Mouse (Mus musculus) ovary, postnatal 14 days (tissue): Measurements from ENCODE around the gene Gm11084.
A peak's percentile ranks its signal among the peaks of the same experiment; 100 is the strongest.
"Not testable (repeated sequence)": the region's sequence is repeated elsewhere in the genome, so short reads cannot be mapped to it uniquely, and the experiment has no call there.

Experiments
- DNase-seq: peaks from one replicate; pipeline ENCODE4 v3.0.0; 2022; ENCODE audit warnings: low spot score

Gm11084 gene

DNA sequence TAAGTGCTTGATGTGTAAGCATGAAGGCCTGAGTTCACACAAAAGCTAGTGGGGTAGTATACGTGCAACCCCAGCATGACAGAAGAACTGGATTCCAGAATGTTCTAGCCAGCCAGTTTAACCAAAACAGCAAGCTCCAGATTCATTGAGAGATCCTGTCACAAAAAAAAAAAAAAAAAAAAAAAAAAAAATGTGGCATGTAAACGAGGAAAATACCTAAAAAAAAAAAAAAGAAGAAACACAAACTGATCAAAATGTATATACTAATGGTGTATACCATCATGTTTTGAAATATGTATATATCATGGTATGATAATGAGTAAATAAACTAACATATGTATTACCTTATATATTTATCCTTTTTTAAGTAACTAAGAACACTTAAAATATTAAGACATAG, 7.6 kb upstream of the Gm11084 start:
- no peak for DNase-seq

DNA sequence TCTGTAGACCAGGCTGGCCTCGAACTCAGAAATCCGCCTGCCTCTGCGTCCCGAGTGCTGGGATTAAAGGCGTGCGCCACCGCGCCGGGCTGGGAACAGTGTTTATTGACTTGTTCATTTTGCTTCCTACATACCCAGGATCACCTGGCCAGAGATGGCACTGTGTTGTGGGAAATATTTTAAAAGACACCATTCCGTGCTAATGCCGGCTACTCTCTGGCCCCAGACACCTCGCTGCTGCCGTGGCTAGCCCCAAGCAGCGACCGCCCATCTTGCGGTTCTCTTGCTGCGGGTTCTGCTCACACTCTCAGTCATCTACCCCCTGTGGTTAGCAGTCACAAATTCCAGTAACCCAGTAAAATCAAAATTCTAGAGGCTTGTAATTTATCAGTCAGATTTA, 6.0 kb upstream of the Gm11084 start:
- DNase-seq = no peak

DNA sequence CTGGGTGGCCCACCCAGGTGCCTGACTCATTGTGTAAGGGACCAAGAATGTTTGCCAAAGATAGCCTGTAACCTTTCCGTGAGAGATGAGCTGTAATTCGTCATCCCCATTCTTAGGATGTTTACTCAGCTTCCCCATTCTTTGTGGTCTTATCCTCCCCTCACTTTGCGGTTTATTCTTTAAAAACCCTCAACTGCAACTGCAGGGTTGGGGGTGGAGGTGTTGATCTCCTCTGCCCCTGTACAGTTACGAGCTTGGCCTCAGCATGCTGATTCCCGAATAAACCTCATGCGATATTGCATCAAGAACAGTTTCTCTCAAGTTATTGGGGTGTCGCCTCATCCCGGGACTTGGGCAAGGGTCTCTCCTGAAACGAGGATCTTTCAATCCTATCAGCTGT, 2.4 kb upstream of the Gm11084 start:
- DNase-seq = not testable (repeated sequence)

DNA sequence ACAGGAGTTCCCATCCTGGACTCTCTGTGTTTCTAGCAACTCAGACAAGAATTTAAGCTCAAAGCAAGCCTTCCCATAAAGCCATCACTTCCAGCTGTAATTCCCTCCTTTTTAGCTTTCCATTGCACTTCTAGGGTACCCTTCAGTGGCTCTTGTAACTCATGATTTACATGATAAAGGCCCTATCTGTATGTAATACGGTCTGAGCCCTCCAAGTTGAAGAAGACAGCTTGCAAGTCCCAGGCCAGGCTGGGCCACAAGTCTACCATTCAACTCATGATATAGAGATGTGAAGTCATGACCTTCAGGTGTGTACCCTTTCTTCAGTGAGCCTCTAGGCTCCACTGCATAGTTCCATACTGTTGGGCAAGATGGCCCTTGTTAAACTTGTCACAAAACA, 1.0 kb downstream of the Gm11084 start:
- DNase-seq = no peak

DNA sequence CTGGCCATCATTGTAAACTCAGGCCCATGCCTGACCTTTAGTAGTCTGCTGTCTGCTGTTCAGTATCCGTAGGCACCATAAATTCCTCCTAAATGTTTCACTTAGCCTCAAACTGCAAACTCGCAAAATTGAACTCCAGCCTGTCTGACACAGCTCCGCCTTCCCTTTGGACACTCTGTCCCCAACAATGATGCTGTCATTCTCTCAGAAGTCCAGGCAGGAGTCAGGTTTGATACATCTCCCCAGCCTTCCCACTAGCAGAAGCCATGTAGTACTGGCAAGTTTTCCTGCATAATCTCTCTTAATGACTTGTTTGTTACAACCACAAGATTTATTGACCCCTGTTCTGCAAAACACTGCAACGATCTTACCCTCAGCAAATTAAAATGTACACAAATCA, 1.7 kb downstream of the Gm11084 start:
- DNase-seq = no peak

DNA sequence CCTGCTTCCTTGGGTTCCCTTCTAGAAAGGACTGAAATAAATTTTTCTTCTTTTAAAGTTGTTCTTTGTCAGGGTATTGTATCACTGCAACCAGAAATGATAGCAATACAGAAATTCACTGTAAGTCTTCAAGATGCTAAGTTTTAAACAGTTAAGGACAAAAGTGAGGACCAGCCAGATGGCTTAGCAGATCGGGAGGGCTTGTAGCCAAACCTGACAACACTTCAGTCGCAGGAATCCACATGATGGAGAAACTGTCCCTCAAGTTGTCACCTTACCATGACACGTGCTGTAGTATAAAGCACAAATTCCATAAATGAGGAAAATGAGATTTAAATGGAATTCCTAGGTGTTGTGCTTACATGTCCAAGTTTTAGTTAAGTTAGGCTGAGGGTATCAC, 3.3 kb downstream of the Gm11084 start:
- no peak for DNase-seq

DNA sequence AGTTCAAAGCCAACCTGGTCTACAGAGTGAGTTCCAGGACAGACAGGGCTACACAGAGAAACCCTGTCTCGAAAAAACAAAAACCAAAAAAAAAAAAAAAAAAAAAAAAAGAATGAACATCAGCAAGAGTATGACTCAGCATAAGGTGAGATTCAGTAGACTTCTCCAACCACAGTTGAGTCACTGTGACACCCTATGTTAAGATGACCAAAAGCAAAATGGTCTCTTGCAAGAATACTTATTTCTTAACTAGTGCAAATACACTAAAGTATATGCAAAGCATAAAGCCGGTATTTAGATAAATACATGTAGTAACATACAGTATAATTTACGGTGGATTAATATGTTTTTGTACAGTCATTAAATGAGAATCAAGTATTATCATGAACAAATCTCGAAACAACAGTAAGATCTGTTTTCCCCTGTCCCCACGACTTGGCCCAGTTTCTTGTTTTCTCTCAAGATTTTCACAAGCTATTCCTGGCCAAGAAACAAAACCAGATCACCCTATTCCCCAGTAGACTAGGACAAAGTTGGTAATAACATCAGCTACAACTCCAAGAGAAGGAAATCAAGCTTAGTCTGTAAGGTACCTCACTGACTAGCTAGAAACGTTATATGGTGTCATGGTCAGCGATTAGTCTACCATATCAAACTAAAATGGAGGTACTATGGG, 4.3 kb downstream of the Gm11084 start:
- DNase-seq = no peak

DNA sequence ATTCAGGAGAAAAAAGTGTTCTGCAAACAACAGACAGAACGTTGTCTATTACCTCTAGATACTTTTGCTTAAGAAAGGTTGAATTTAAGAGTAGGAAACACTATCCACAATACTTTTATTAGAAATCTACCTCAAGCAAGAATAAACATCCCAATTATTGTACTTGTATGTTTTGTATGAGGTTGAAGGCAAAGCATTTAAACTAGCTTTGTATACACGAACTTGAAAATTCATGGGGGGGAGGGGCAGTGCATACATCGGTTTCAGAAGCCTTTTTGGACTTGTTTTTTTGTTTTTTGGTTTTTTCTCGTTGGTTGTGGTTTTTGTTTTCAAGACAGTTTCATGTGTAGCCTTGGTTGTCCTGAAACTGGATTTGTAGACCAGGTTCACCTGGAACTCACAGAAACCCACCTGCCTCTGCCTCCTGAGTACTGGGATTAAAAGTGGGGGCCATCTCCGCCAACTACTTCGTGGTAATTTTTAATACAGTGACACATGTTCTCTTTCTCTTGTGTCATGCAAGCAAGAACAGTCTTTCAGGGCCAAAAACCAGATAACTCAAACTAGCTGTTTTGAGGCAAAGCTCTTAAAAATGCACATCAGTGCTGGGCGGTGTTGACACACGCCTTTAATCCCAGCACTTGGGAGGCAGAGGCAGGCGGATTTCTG, 4.9 kb downstream of the Gm11084 start:
- DNase-seq = no peak

DNA sequence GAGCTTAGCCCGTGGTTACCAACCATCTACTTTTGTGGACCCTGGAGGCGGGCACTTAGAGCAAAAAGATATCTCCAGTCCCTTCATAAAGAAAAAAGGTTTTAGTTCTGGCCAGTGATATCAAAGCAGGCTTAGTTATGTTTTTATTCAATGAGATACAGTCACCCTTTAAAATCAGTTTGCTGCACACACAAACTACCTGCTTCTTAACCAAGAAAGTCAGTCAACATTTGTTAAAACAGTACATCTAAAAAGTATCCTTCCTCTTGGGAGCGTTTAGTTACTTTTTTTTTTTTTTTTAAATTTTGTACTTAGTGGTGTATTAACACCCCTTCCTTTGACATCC, 5.5 kb downstream of the Gm11084 start:
- DNase-seq = no peak

DNA sequence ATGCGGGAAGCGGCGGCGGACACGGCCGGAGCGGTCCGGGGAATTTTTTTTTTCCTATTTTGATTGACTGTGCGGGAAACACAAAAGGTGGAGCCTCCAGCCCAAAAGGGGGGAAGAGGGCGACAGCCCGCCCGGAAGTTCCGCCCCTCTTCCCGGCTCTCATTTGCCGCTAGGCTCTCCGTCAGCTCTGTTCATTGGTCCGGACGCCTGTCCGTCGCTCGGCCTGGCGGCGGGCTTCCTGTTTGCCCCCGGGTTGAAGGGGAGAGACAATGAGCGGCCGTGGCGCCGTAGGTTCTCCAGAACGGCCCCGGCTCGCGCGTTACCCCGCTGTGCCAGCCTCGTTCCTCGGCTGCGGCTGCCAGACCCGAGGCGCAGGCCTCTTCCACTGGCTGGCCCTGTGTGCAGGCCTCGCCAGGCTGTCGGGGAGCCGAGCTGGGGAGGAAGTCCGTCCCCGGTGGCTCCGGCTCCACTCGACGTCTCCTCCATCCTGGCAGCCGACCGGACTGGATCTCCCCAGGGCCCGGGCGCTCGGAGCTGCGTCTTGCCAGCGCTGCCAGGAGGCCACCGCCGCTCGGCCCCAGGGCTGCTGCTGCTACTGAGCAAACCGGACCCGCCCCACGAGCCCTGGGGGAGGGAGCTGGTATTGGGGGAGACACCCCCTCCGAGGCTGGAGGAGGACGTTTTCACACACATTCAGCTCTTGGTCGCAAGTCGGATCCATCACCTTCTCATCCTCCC, 6.0 kb downstream of the Gm11084 start, which contains the start of gene Sp3:
TSS of gene Sp3 (minus strand) at position 110 of the 738 bp plus-strand sequence.
- peak; percentile 91 for DNase-seq

DNA sequence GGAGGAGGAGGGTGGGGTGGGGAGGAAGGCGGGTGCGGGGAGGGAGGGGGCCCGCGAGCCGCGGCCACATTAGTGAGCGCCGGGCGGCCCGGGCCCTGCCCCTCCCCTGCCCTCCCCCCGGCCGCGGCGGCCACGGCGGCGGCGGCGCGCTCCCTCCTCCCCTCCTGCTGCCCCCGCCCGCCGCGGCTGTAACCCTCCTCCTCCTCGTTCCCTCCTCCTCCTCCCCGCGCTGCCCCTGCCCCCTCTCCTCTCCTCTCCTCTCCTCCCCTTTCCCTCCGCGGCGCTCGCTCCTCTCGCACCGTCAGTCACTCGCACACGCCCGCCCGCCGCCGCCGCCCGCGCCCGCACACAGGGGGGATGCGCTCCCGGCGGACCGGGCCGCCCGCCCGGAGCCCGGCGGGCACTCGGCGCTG, 6.9 kb downstream of the Gm11084 start:
- peak; percentile 71 for DNase-seq

DNA sequence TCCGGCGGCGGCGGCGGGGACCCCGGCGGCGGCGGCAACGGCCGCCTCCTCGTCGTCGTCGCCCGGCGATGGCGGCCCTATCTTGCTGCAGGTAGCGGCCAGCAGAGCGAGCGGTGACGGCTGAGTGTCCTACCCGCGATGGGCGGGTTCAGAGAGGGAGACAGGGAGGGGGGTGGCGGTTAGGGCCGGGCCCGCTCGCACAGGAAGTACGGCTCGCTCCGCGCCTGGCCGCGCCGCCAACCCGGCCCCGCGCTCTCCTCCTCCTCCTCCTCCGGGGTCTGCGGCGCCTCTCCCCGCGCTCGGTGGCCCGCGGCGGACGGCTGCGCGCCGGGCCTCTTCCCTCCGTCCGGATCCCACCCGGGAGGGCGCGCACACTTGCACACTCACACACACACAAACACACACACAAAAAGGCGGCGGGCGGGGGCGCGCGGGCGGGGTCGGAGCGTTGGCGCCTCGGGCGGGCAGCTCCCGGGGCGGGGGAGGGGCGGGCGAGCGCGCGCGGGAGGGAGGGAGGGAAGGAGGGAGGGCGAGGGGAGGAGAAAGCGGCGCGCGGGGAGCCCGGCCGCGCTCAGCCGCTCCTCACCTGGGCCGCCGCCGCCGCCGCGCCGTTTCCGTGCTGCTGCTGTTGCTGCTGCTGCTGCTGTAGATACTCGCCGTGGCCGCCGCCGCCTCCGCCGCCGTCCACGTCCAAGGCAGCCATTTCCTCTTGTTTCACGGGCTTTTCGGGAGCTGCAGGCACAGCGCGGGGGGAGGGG, 7.4 kb downstream of the Gm11084 start:
- peak; percentile 76 for DNase-seq

DNA sequence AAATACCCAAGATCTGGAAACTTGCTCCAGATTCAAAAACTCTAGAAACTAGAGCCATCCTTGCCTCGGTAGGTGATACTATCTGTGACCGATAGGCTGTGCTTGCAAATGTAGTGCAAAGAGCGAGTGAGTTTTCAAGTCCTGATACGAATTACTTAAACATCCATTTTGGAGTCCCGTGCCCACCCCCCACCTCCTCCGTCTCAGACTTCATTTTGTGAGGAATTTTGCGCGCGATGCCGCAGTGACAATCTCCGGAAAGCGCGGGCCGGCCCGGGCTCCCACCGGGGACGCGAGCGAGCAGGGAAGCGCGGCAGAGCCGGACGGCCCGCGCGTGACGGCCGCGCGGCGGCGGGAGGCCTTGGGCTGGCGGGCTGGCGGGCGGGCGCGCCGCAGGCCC, 8.0 kb downstream of the Gm11084 start:
- DNase-seq = no peak

DNA sequence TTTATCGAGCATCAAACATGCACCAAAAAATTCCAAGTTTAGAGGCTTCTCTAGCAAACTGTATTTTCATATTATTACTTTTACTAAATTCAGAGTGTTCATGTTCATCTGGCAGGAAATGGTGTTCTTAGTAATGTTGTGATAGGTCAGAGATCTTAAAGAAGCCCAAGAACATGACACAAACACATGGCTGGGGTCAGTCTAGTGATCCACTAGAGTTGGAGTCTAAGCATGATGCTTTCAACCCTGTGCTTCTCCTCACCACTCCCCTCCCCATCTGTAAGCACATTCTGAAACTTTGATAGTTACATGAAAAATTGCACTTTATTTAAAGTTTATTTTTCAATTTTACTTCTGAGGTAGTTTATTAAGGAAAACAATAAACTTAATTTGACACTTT, 9.2 kb downstream of the Gm11084 start:
- DNase-seq = no peak

DNA sequence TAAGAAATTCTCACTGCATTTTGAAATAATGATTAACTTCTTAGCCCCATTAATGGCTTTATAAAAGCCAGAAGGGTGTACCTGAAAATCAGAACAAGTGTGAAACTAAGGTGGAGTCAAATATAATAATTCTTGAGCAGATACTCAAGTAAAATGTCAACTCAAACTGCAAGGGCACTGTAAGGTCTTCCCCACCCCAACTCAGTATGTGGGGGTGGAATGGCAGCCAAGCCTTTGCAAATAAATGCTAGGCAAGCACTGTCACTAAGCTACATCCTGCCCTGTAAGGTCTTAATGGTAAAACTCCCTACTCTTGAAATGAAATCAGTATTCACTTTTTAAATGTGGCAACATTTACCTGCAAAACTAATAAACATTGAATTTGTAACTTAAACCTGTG, 10.5 kb downstream of the Gm11084 start:
- no peak for DNase-seq

DNA sequence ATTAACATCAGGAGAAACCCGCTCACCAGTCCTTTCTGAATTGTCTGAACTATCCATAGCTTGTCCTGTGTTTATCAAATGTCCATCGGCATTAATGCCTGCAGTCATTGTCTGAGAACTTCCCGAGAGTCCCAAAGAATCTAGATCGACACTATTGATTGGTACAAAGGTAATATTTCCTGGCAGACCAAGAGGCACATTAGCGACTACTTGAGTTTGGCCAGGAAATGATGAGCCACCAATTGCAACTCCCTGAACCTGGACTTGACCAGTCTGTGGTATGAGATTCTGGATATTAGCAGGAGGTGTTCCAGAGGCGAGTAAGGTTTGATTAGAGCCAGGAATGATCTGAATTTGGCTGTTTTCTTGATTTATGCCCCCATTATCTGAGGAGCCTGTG, 15.7 kb downstream of the Gm11084 start:
- no peak for DNase-seq

DNA sequence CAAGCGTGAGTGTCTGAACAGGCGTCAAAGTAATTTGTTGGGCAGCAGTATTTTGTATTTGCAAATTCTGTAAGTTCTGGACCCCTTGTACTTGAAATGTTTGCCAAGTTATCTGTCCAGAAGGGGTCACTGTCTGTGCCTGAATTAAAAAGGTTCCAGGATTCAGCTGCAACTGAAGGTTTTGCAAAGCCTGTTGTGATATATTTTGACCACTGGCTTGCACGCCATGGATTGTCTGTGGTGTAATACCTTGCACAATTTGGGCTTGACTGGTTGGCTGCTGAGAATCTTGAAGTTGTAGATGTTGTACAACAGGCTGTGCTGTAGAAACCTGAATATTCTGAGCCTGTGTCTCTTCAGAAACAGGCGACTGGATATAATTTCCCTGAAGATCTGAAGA, 16.2 kb downstream of the Gm11084 start:
- DNase-seq = no peak

DNA sequence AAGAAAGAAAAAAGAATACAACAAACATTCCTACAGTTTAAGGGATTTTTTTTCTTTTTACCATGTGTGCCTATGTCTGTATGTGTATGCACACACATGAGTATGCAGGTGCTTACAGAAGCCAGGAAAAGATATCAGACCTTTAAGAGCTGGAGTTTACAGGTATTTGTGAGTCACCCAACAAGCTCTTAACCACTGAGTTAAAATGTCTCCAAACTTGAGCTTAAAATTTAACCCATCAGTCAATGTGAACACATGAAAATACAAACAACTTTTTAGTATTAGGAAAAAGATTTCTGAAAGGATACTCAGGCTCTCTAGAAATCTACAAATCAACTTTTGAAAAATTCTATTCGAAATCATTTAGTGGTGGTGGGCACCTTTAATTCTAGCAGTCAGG, 18.0 kb downstream of the Gm11084 start:
- DNase-seq = no peak

DNA sequence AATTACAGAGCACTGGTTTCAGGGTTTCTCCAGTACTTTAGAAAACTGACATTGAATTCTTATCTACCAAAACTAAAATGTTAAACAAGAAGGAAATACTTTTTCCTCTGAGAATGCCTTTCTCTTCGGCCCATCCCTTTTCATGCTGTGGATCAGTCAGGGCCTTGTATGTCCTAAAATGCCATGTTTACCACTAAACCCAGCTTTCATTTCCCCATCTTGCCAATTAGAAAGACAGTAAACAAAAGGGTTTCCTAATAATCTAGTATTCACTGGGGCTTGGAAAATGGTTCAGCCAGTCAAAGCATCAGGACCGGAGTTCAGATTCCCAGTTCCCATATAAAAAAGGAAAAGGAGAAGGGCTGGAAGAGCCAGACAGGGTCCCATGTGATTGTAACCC, 21.1 kb downstream of the Gm11084 start:
- no peak for DNase-seq

DNA sequence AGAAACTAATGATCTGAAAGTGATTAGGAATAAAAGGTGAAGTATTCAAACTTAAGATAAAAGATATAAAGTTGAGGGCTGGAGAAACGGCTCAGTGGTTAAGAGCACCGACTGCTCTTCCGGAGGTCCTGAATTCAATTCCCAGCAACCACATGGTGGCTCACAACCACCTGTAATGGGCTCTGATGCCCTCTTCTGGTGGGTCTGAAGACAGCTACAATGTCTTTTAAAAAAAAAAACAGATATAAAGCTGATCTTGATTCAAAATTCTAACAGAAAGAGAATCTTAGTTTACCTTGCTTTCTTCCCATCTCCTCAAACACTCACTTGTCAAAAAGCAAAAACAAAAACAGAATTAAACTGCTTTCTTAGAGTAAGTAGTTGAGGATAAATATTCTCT, 30.1 kb downstream of the Gm11084 start:
- DNase-seq = no peak

DNA sequence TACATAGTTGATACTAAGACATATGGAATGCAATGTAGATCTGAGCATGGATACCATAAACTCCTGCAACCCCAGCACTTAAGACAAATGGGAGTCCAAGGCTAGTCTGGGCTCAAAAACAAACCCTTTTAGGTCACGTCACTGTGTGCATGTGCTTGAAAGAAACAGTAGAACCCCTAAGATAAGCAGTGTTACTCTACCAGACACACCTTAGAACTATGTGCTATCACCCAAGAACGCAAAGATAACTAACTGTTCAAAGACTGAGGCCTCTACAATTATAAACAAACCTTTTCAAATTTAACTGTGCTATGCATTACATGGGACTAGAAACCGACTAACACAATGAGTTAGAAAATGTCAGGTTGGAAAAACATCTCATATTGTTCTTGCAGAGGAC, 33.5 kb downstream of the Gm11084 start:
- DNase-seq = no peak

DNA sequence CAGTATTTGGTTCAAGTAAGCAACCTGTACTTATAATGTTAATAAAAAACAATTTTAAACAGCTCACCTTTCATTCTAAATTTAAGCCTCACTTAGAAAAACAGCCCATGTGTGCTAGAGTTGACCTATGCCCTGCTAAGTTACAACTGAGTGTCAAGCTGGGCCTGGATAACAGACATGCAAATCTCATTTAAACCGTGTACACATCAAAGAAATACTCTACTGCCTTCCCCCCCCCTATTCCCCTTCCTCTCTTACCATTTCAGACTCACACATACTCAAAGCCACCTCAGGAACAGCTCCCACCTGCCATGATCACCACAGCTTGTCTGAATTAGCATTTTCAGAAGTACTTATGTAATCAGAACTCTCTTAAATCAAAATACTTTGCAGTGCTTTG, 50.6 kb downstream of the Gm11084 start:
- DNase-seq = no peak

DNA sequence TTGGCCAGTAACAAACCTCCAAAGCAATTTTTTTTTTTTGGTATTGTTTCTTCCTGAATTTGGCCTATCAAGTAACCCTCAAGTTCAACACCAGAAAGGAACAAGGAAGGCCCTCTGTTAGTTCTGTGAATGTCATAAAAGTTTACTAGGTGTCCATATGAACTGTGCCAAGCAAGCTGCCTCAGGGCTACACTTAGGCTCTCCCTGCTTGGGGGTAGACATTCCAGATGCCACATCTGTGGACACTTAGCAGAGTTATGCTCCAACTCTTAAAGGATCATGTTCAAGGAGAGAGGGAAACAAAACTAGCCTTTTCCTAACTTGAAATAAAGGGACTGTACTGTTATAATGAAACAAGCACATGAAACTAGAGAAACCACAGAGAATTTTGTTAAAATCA, 54.3 kb downstream of the Gm11084 start:
- no peak for DNase-seq
